Mouse (Mus musculus) erythroblast, embryonic 14.5 days (primary cell): Measurements from ENCODE around the gene Fam19a4.

Source experiments
- GATA1 ChIP-seq: IDR thresholded peaks from 2 replicates; pipeline ENCODE4 v1.6.1; 2012; ENCODE audit warnings: low read length, inconsistent platforms, mixed read lengths
- TAL1 ChIP-seq: IDR thresholded peaks from 3 replicates; pipeline ENCODE4 v1.6.1; 2012; ENCODE audit warnings: low read length, inconsistent platforms, mixed read lengths

GRCm38 (mm10) chr6:96802981-96803380 lies 257.2 kb downstream of the Fam19a4 start:
- TF ChIP-seq GATA1 (no peak), TAL1 (no peak)
